Mouse (Mus musculus): ENCODE results near the gene Dbndd2.

DNA sequence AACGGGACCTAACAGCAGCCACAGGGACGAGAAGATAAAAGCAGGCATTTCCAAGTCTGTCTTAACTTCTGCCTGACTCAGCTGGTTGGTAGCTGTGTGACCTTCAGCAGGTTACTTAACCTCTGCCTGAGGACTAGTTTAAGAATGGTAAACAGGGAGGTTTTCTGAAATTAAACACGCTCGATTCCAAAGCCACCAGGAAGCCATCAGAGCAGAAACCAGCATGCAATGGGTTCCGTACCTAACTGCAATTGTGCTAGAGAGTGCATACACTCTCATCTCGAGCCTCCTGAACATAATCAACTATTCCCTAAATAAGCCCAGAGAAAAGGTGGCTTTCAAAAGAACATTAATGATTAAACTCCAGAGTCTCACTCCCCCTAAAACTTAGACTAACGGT, 44.2 kb upstream of the Dbndd2 start:
- TF ChIP-seq USF1 (IDR thresholded peaks at IDR 0.05; ENCODE audit: low read depth, low read length) = no peak
- no peak for TF ChIP-seq ZC3H11A (IDR thresholded peaks at IDR 0.05; ENCODE audit: low read depth, low read length)
- no peak for TF ChIP-seq CTCF (IDR thresholded peaks at IDR 0.05 in 2 of 3, conservative IDR thresholded peaks at IDR 0.05 in 1 of 3; ENCODE audit: control insufficient read depth in 1 of 3, insufficient read depth in 1 of 3, low read depth in 2 of 3, low read length in 3 of 3, poor library complexity in 1 of 3, severe bottlenecking in 1 of 3)
